Mouse (Mus musculus) small intestine, adult 2 months (tissue): ENCODE results near the gene Hgf.

Source experiments
- CTCF ChIP-seq: fragments of 200-500 bp; IDR thresholded peaks from 2 replicates; pipeline ENCODE4 v1.5.1; 2012; ENCODE audit warnings: low read depth, mild to moderate bottlenecking, control low read depth, inconsistent platforms, low read length, moderate library complexity, mixed read lengths; ENCODE audit not compliant: insufficient replicate concordance, insufficient read length; ENCODE audit errors: extremely low read depth
- POLR2A ChIP-seq: fragments of 200-500 bp; IDR thresholded peaks from 2 replicates; pipeline ENCODE4 v1.6.1; 2012; ENCODE audit warnings: low read depth, mild to moderate bottlenecking, control low read depth, inconsistent platforms, low read length, moderate library complexity

DNA sequence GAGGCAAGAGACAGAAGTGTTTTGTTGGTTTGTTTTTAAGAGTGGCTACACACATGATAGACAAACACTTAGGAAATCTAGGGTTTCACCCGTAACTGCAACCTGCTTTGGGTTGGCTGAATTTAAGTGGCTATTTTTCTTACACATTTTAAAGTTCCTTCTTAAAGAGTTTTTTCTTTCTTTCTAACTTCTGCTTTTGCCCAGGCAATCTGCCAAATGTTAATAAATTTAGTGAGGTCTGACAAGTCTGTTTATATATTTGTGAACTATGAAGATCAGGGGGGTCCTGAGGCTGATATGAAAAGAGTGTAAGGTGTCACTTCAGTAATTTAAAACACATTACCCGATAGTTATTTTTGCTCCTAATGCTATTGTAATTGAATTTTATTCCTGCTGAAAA is 15.2 kb upstream of the Hgf start:
- no peak for TF ChIP-seq CTCF
- no peak for TF ChIP-seq POLR2A
